Mouse (Mus musculus): ENCODE measurements around the gene Gm43064.

DNA sequence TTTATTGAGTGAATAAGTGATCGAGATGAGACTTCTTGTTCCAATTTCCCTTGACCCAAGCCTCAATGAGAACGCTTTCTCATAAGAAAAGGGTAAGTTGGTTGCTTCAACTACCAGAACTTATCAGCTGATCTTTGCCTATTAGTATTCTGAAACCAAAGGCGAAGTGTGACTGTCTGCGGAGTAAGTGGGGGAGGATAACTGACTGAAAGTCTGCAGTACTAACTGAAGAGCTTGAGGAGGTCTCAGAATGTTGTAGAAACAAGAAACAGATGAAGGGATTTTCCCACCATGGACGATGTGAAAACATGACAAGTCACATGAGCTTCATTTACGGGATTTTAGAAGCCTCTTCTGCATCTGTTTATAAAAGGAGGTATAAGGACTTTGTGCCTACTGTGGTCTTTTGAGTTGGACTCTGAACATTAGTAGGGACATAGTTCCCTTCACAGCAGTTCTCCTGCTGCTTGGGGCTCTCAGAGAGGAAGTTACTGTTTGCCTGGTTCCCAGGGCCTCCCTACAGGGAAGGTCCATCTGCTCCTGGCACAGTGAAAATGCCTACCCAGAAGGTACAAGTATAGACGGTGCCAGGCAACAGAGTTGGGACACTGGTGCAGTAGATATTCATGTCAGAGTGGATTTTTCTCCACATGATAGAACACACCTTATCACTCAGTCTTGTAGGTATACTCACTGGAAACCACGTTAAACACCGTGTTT lies 41.4 kb downstream of the Gm43064 start:
- TF ChIP-seq CTCF (IDR thresholded peaks at IDR 0.05; ENCODE audit: low read depth) (no peak), EP300 (IDR thresholded peaks at IDR 0.05; ENCODE audit: low read depth) (no peak)
